Mouse (Mus musculus): Measurements from ENCODE around the gene Gtf2a2. TPM values are rescaled to one million over a fixed set of nuclear protein-coding genes. Genes with fewer than 3 reads are reported as not detected.
A peak's percentile ranks its signal among the peaks of the same experiment; 100 is the strongest.

Gtf2a2 gene
- polyA plus RNA-seq, 1 experiment from 2014 or later: 215 TPM

- Histone ChIP-seq H3K36me3 (ENCODE audit: control insufficient read depth, insufficient read depth, low read length) (peaks cover 10% of the 10 kb centered on the region), H3K9ac (replicated peaks; ENCODE audit: low read depth, low read length) (no peak overlapping the region), H3K4me3 (ENCODE audit: low read depth, low read length) (no peak overlapping the region), H3K9me3 (ENCODE audit: control insufficient read depth, low read depth, low read length) (no peaks in the 10 kb centered on the region), H3K27me3 (ENCODE audit: control insufficient read depth, insufficient read depth, low read length) (no peaks in the 10 kb centered on the region), H3K4me1 (ENCODE audit: control insufficient read depth, insufficient read depth, low read length) (no peaks in the 10 kb centered on the region), H3K27ac (ENCODE audit: low read length) (no peak overlapping the region), H3K4me2 (replicated peaks; ENCODE audit: low read depth, low read length) (no peak overlapping the region)
- ATAC-seq (ENCODE audit: insufficient number of reproducible peaks, insufficient read depth, low FRiP score, low read depth): no peak
Observed at GRCm38 (mm10) chr9:70024648-70025047, 12.3 kb downstream of the Gtf2a2 start.

GRCm38 (mm10) chr9:70025365-70026012 is 13.1 kb downstream of the Gtf2a2 start:
- Histone ChIP-seq H3K27ac (ENCODE audit: low read length) (no peak overlapping the region), H3K9ac (replicated peaks; ENCODE audit: low read depth, low read length) (no peak overlapping the region), H3K36me3 (ENCODE audit: control insufficient read depth, insufficient read depth, low read length) (peaks cover 10% of the 10 kb centered on the region; the same call in 1 of the 2 replicates), H3K4me1 (ENCODE audit: control insufficient read depth, insufficient read depth, low read length) (no peaks in the 10 kb centered on the region), H3K27me3 (ENCODE audit: control insufficient read depth, insufficient read depth, low read length) (no peaks in the 10 kb centered on the region), H3K9me3 (ENCODE audit: control insufficient read depth, low read depth, low read length) (no peaks in the 10 kb centered on the region), H3K4me3 (ENCODE audit: low read depth, low read length) (no peak overlapping the region), H3K4me2 (replicated peaks; ENCODE audit: low read depth, low read length) (no peak overlapping the region)
- 91% methylated on average over 2 of the region's 2 CpGs for WGBS
- ATAC-seq (ENCODE audit: insufficient number of reproducible peaks, insufficient read depth, low FRiP score, low read depth): no peak

GRCm38 (mm10) chr9:70032167-70032566 is 19.8 kb downstream of the Gtf2a2 start:
- H3K27ac ChIP-seq (ENCODE audit: low read length): no peak overlapping the region
- H3K27me3 ChIP-seq (ENCODE audit: control insufficient read depth, insufficient read depth, low read length): no peaks in the 10 kb centered on the region
- H3K36me3 ChIP-seq (ENCODE audit: control insufficient read depth, insufficient read depth, low read length): no peaks in the 10 kb centered on the region
- no peak overlapping the region for H3K4me3 ChIP-seq (ENCODE audit: low read depth, low read length)
- WGBS: 92% methylated on average over 1 of the region's 1 CpGs
- H3K4me2 ChIP-seq (replicated peaks; ENCODE audit: low read depth, low read length): no peak overlapping the region
- peaks cover 7% of the 10 kb centered on the region; the same call in 1 of the 2 replicates for H3K4me1 ChIP-seq (ENCODE audit: control insufficient read depth, insufficient read depth, low read length)
- H3K9me3 ChIP-seq (ENCODE audit: control insufficient read depth, low read depth, low read length): no peaks in the 10 kb centered on the region
- no peak overlapping the region for H3K9ac ChIP-seq (replicated peaks; ENCODE audit: low read depth, low read length)
- ATAC-seq (ENCODE audit: insufficient number of reproducible peaks, insufficient read depth, low FRiP score, low read depth): no peak

- Histone ChIP-seq H3K9ac (replicated peaks; ENCODE audit: low read depth, low read length) (no peak overlapping the region), H3K27me3 (ENCODE audit: control insufficient read depth, insufficient read depth, low read length) (no peaks in the 10 kb centered on the region), H3K4me3 (ENCODE audit: low read depth, low read length) (no peak overlapping the region), H3K27ac (ENCODE audit: low read length) (no peak overlapping the region), H3K4me1 (ENCODE audit: control insufficient read depth, insufficient read depth, low read length) (peaks cover 7% of the 10 kb centered on the region; the same call in 1 of the 2 replicates), H3K36me3 (ENCODE audit: control insufficient read depth, insufficient read depth, low read length) (no peaks in the 10 kb centered on the region), H3K4me2 (replicated peaks; ENCODE audit: low read depth, low read length) (no peak overlapping the region), H3K9me3 (ENCODE audit: control insufficient read depth, low read depth, low read length) (no peaks in the 10 kb centered on the region)
- no peak for ATAC-seq (ENCODE audit: insufficient number of reproducible peaks, insufficient read depth, low FRiP score, low read depth)
- 58% methylated on average over 9 of the region's 9 CpGs for WGBS
Observed at GRCm38 (mm10) chr9:70033056-70033455, 20.7 kb downstream of the Gtf2a2 start.

GRCm38 (mm10) chr9:70034702-70035101 is 22.4 kb downstream of the Gtf2a2 start:
- H3K9me3 ChIP-seq (ENCODE audit: control insufficient read depth, low read depth, low read length): no peaks in the 10 kb centered on the region
- no peak overlapping the region for H3K4me2 ChIP-seq (replicated peaks; ENCODE audit: low read depth, low read length)
- H3K4me3 ChIP-seq (ENCODE audit: low read depth, low read length): no peak overlapping the region
- H3K36me3 ChIP-seq (ENCODE audit: control insufficient read depth, insufficient read depth, low read length): no peaks in the 10 kb centered on the region
- H3K27ac ChIP-seq (ENCODE audit: low read length): no peak overlapping the region
- peaks cover 7% of the 10 kb centered on the region; the same call in 1 of the 2 replicates for H3K4me1 ChIP-seq (ENCODE audit: control insufficient read depth, insufficient read depth, low read length)
- H3K27me3 ChIP-seq (ENCODE audit: control insufficient read depth, insufficient read depth, low read length): no peaks in the 10 kb centered on the region
- no peak overlapping the region for H3K9ac ChIP-seq (replicated peaks; ENCODE audit: low read depth, low read length)
- 88% methylated on average over 7 of the region's 7 CpGs for WGBS
- no peak for ATAC-seq (ENCODE audit: insufficient number of reproducible peaks, insufficient read depth, low FRiP score, low read depth)

GRCm38 (mm10) chr9:70036646-70037045 is 24.3 kb downstream of the Gtf2a2 start:
- Histone ChIP-seq H3K36me3 (ENCODE audit: control insufficient read depth, insufficient read depth, low read length) (no peaks in the 10 kb centered on the region), H3K9ac (replicated peaks; ENCODE audit: low read depth, low read length) (no peak overlapping the region), H3K4me1 (ENCODE audit: control insufficient read depth, insufficient read depth, low read length) (peaks cover 7% of the 10 kb centered on the region; the same call in 1 of the 2 replicates), H3K9me3 (ENCODE audit: control insufficient read depth, low read depth, low read length) (no peaks in the 10 kb centered on the region), H3K4me2 (replicated peaks; ENCODE audit: low read depth, low read length) (no peak overlapping the region), H3K27ac (ENCODE audit: low read length) (0 out of 2 replicates have a peak overlapping the region, but pooled peaks have one; percentile 21), H3K27me3 (ENCODE audit: control insufficient read depth, insufficient read depth, low read length) (no peaks in the 10 kb centered on the region), H3K4me3 (ENCODE audit: low read depth, low read length) (no peak overlapping the region)
- ATAC-seq (ENCODE audit: insufficient number of reproducible peaks, insufficient read depth, low FRiP score, low read depth): no peak; the same call in 1 of the 2 replicates
- WGBS: 60% methylated on average over 4 of the region's 4 CpGs

GRCm38 (mm10) chr9:70037988-70038387 is 25.6 kb downstream of the Gtf2a2 start, which contains the start of gene Gcnt3:
Gcnt3 (minus strand) TSS chr9:70038088.
- WGBS: 65% methylated on average over 7 of the region's 7 CpGs
- Histone ChIP-seq H3K36me3 (ENCODE audit: control insufficient read depth, insufficient read depth, low read length) (no peaks in the 10 kb centered on the region), H3K4me2 (replicated peaks; ENCODE audit: low read depth, low read length) (no peak within 1 kb of the TSS), H3K27ac (ENCODE audit: low read length) (no peak within 1 kb of the TSS), H3K4me3 (ENCODE audit: low read depth, low read length) (no peak within 1 kb of the TSS), H3K9me3 (ENCODE audit: control insufficient read depth, low read depth, low read length) (no peaks in the 10 kb centered on the region), H3K4me1 (ENCODE audit: control insufficient read depth, insufficient read depth, low read length) (peaks cover 5% of the 10 kb centered on the region; the same call in 1 of the 2 replicates), H3K27me3 (ENCODE audit: control insufficient read depth, insufficient read depth, low read length) (no peaks in the 10 kb centered on the region), H3K9ac (replicated peaks; ENCODE audit: low read depth, low read length) (no peak within 1 kb of the TSS)
- no peak for ATAC-seq (ENCODE audit: insufficient number of reproducible peaks, insufficient read depth, low FRiP score, low read depth)

- Histone ChIP-seq H3K9ac (replicated peaks; ENCODE audit: low read depth, low read length) (no peak overlapping the region), H3K4me3 (ENCODE audit: low read depth, low read length) (no peak overlapping the region), H3K4me1 (ENCODE audit: control insufficient read depth, insufficient read depth, low read length) (no peaks in the 10 kb centered on the region), H3K4me2 (replicated peaks; ENCODE audit: low read depth, low read length) (no peak overlapping the region), H3K27ac (ENCODE audit: low read length) (no peak overlapping the region), H3K27me3 (ENCODE audit: control insufficient read depth, insufficient read depth, low read length) (no peaks in the 10 kb centered on the region), H3K9me3 (ENCODE audit: control insufficient read depth, low read depth, low read length) (no peaks in the 10 kb centered on the region), H3K36me3 (ENCODE audit: control insufficient read depth, insufficient read depth, low read length) (no peaks in the 10 kb centered on the region)
- no peak for ATAC-seq (ENCODE audit: insufficient number of reproducible peaks, insufficient read depth, low FRiP score, low read depth)
- WGBS: 80% methylated on average over 6 of the region's 6 CpGs
Observed at GRCm38 (mm10) chr9:70039597-70040385, 27.4 kb downstream of the Gtf2a2 start.
